Mouse (Mus musculus) heart, embryonic 14.5 days (tissue): ENCODE results near the gene Ccdc9. TPM values are rescaled to one million over a fixed set of nuclear protein-coding genes. Genes with fewer than 3 reads are reported as not detected.
"Not testable (repeated sequence)": the region's sequence is repeated elsewhere in the genome, so short reads cannot be mapped to it uniquely, and the experiment has no call there.

ENCODE experiments used
- ATAC-seq: fragments of 200-750 bp; cut with Nextera tagmentation; 2 replicates; pipeline ENCODE4 v1.8.0; 2017; ENCODE audit warnings: low read depth, moderate TSS enrichment; ENCODE audit not compliant: insufficient number of reproducible peaks, insufficient read depth, low FRiP score
- H3K27ac ChIP-seq, 2 experiments: fragments of 200-500 bp in 1 of 2; fragments of 300-500 bp in 1 of 2; sonication (generic) in 1 of 2; replicated peaks in 1 of 2; 2 replicates each; pipeline ENCODE4 v1.5.1; 2012 to 2014; ENCODE audit warnings: low read depth in 2 of 2, low read length in 2 of 2, control low read depth in 1 of 2, mild to moderate bottlenecking in 1 of 2, mixed read lengths in 1 of 2; ENCODE audit not compliant: control insufficient read depth in 1 of 2, insufficient read depth in 1 of 2
- H3K27me3 ChIP-seq: fragments of 300-500 bp; sonication (generic); 2 replicates; pipeline ENCODE4 v1.6.1; 2014; ENCODE audit warnings: mild to moderate bottlenecking, low read length, control low read depth; ENCODE audit not compliant: control insufficient read depth, insufficient read depth
- H3K36me3 ChIP-seq: fragments of 300-500 bp; sonication (generic); 2 replicates; pipeline ENCODE4 v1.6.1; 2014; ENCODE audit warnings: mild to moderate bottlenecking, control low read depth, low read length, mixed read lengths; ENCODE audit not compliant: control insufficient read depth, insufficient read depth
- H3K4me1 ChIP-seq, 2 experiments: fragments of 200-500 bp in 1 of 2; fragments of 300-500 bp in 1 of 2; sonication (generic) in 1 of 2; 2 replicates each; pipeline ENCODE4 v1.6.1; 2012 to 2014; ENCODE audit warnings: low read length in 2 of 2, control low read depth in 1 of 2, mixed read lengths in 1 of 2; ENCODE audit not compliant: control insufficient read depth in 2 of 2, insufficient read depth in 2 of 2
- H3K4me2 ChIP-seq: fragments of 300-500 bp; sonication (generic); 2 replicates; pipeline ENCODE4 v1.6.1; 2014; ENCODE audit warnings: mild to moderate bottlenecking, low read length
- H3K4me3 ChIP-seq, 2 experiments: fragments of 200-500 bp in 1 of 2; fragments of 300-500 bp in 1 of 2; sonication (generic) in 1 of 2; 2 replicates each; pipeline ENCODE4 v1.5.1; 2012 to 2014; ENCODE audit warnings: low read length in 2 of 2, mild to moderate bottlenecking in 2 of 2, control low read depth in 1 of 2, low read depth in 1 of 2, moderate library complexity in 1 of 2; ENCODE audit not compliant: control insufficient read depth in 1 of 2, insufficient read depth in 1 of 2
- H3K9ac ChIP-seq: fragments of 300-500 bp; sonication (generic); 2 replicates; pipeline ENCODE4 v1.6.1; 2014; ENCODE audit warnings: mild to moderate bottlenecking, low read length
- H3K9me3 ChIP-seq: fragments of 300-500 bp; sonication (generic); 2 replicates; pipeline ENCODE4 v1.6.1; 2016; ENCODE audit warnings: low read length, control low read depth; ENCODE audit not compliant: control insufficient read depth
- WGBS: fragments of 180-500 bp; shearing (Covaris S2); extraction: QIAGEN DNeasy Blood & Tissue Kit; methylation state at CpG from one replicate; pipeline ENCODE4 v1.1.7; 2014; 5-methylcytosine and 5-hydroxymethylcytosine counted together
- polyA plus RNA-seq: library from polyadenylated mRNA; unstranded; fragments of >200 nt; fragmentation: Nextera tagmentation; extraction: Ambion mirVana; gene quantifications from 2 replicates; pipeline ENCODE4 v1.2.1, GENCODE M21; 2014

Ccdc9 gene
- polyA plus RNA-seq, 1 experiment from 2014 or later = 10.6 TPM

GRCm38 (mm10) chr7:16263843-16264242, 22.8 kb downstream of the Ccdc9 start:
- 0 out of 2 replicates have a peak, but pooled peaks cover 7% of the 10 kb centered on the region for H3K9me3 ChIP-seq
- WGBS = 73% methylated on average over 5 of the region's 5 CpGs
- H3K4me2 ChIP-seq = no peak overlapping the region
- no peak for ATAC-seq
- H3K27ac ChIP-seq = no peak overlapping the region
- H3K9ac ChIP-seq = no peak overlapping the region
- H3K4me1 ChIP-seq = no peaks in the 10 kb centered on the region
- H3K27me3 ChIP-seq = no peaks in the 10 kb centered on the region
- H3K4me3 ChIP-seq = no peak overlapping the region
- no peaks in the 10 kb centered on the region for H3K36me3 ChIP-seq

DNA sequence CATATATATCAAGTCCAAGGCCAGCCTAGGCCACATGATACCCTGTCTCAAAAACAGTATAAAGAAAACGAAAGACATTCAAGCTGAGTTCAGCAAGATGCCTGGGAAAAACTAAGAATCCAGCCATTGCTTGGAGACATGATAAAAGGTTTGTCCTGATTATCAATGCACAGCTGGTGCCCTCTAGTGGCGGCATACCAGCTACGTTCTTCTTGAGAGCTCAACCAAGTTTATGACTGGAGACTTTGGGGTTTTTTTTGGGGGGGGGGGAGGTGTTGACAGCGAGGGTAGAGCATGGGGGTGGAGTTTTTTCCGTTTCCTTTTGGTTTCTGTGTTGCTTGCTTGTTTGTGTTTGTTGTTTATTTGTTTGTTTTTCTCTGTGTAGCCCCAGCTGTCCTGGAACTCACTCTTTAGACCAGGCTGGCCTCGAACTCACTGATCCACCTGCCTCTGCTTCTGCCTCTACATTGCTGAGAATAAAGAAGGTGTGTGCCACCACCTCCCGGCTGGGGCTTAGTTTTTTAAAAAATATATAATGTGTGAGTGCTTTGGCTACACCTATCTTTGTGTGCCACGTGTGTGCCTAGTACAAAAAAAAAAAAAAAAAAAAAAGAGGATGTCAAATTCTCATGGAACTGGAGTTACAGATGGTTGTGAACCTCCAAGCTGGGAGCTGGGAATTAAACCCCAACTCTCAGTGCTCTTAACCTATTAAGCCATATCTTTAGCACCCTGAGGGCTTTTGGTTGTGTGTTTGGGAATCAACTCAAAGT, 23.4 kb downstream of the Ccdc9 start:
- H3K9me3 ChIP-seq = 0 out of 2 replicates have a peak, but pooled peaks cover 7% of the 10 kb centered on the region
- H3K4me1 ChIP-seq = no peaks in the 10 kb centered on the region
- H3K4me2 ChIP-seq = no peak overlapping the region
- no peak overlapping the region for H3K9ac ChIP-seq
- no peak overlapping the region for H3K27ac ChIP-seq
- no peak overlapping the region for H3K4me3 ChIP-seq
- 26% methylated on average over 8 of the region's 8 CpGs for WGBS
- no peaks in the 10 kb centered on the region for H3K36me3 ChIP-seq
- no peak for ATAC-seq
- no peaks in the 10 kb centered on the region for H3K27me3 ChIP-seq

DNA sequence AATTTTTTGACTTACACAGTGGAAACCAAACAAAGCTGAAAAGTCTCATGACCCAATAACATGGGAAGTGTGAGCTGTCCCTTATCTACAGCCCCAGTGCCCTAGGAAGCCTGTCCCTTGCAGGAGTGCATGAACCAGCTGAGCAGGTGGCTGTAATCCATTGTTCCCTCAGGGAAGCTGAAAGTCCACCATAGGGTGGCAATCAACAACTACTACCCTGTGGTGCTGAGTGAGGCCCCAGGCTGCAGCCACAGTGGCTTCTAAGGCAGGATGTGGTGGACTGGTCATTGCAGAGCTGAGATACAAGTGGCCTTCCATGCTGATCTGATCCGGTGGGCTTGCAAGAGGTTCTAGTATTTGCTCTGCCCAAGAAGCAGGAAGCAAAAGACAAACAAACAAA, 25.5 kb downstream of the Ccdc9 start:
- Histone ChIP-seq H3K36me3 (no peaks in the 10 kb centered on the region), H3K9ac (no peak overlapping the region), H3K4me3 (no peak overlapping the region), H3K27ac (no peak overlapping the region), H3K4me2 (no peak overlapping the region), H3K4me1 (no peaks in the 10 kb centered on the region), H3K9me3 (0 out of 2 replicates have a peak, but pooled peaks cover 7% of the 10 kb centered on the region), H3K27me3 (no peaks in the 10 kb centered on the region)
- no peak for ATAC-seq
- 47% methylated on average over 1 of the region's 1 CpGs for whole genome bisulfite sequencing

GRCm38 (mm10) chr7:16259110-16259590, 27.4 kb downstream of the Ccdc9 start, which contains the start of gene C5ar1:
TSS of gene C5ar1 (minus strand) at chr7:16259540.
- Histone ChIP-seq H3K4me2 (no peak within 1 kb of the TSS), H3K9me3 (no peaks in the 10 kb centered on the region), H3K27ac (no peak within 1 kb of the TSS), H3K36me3 (no peaks in the 10 kb centered on the region), H3K9ac (no peak within 1 kb of the TSS), H3K4me1 (no peaks in the 10 kb centered on the region), H3K27me3 (no peaks in the 10 kb centered on the region), H3K4me3 (no peak within 1 kb of the TSS)
- 86% methylated on average over 5 of the region's 5 CpGs for WGBS
- ATAC-seq = no peak

- no peak overlapping the region for H3K4me2 ChIP-seq
- 82% methylated on average over 11 of the region's 11 CpGs for WGBS
- H3K27ac ChIP-seq = no peak overlapping the region
- no peaks in the 10 kb centered on the region for H3K36me3 ChIP-seq
- no peaks in the 10 kb centered on the region for H3K4me1 ChIP-seq
- no peaks in the 10 kb centered on the region for H3K9me3 ChIP-seq
- H3K9ac ChIP-seq = no peak overlapping the region
- H3K27me3 ChIP-seq = no peaks in the 10 kb centered on the region
- H3K4me3 ChIP-seq = no peak overlapping the region
- no peak for ATAC-seq
These were observed 28.8 kb downstream of the Ccdc9 start for GRCm38 (mm10) chr7:16257830-16258229.

DNA sequence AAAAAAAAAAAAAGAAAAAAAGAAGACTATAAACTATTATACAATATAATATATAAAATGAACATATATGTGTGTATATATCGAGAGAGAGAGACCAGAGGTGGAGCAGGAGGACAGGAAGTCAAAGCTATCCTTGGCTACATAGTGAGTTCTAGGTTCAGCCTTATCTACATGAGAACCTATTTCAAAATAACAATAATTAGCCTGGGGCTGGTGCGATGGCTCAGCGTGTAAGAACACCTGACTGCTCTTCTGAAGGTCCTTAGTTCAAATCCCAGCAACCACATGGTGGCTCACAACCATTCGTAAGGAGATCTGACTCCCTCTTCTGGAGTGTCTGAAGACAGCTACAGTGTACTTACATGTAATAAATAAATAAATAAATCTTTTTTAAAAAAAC, 30.6 kb downstream of the Ccdc9 start:
- not testable (repeated sequence) for H3K4me1 ChIP-seq, H3K36me3 ChIP-seq, H3K27ac ChIP-seq, H3K27me3 ChIP-seq, H3K9ac ChIP-seq, ATAC-seq, H3K4me2 ChIP-seq, H3K9me3 ChIP-seq, H3K4me3 ChIP-seq
- 76% methylated on average over 4 of the region's 4 CpGs for WGBS

DNA sequence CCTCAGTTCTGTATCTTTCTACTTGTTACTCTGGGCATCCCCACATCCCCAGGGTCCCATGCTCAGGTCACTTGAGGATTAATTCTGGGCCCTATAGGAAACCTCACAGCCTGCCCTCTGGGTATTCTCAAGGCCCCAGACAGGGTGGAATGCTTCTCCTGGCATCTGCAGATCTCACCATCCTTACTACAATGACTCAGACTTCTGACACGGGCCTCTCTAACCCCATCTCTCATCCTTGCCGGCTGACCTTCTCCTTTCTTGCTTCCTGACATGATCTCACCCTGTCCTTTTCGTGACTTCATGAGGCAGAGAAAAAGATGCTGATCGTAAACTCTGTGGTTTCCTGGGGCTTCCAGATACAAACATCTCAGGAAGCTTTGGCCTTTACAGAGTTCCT, 32.4 kb downstream of the Ccdc9 start:
- H3K27ac ChIP-seq = no peak overlapping the region
- no peaks in the 10 kb centered on the region for H3K9me3 ChIP-seq
- no peak overlapping the region for H3K4me3 ChIP-seq
- H3K36me3 ChIP-seq = no peaks in the 10 kb centered on the region
- no peaks in the 10 kb centered on the region for H3K27me3 ChIP-seq
- ATAC-seq = no peak
- H3K4me2 ChIP-seq = no peak overlapping the region
- H3K4me1 ChIP-seq = no peaks in the 10 kb centered on the region
- no peak overlapping the region for H3K9ac ChIP-seq
- 39% methylated on average over 4 of the region's 4 CpGs for WGBS

GRCm38 (mm10) chr7:16250687-16251086, 35.9 kb downstream of the Ccdc9 start:
- 73% methylated on average over 5 of the region's 5 CpGs for WGBS
- no peak overlapping the region for H3K4me3 ChIP-seq
- no peaks in the 10 kb centered on the region for H3K36me3 ChIP-seq
- H3K9ac ChIP-seq = no peak overlapping the region
- H3K9me3 ChIP-seq = no peaks in the 10 kb centered on the region
- no peak overlapping the region for H3K27ac ChIP-seq
- no peak overlapping the region for H3K4me2 ChIP-seq
- no peaks in the 10 kb centered on the region for H3K4me1 ChIP-seq
- no peak for ATAC-seq
- no peaks in the 10 kb centered on the region for H3K27me3 ChIP-seq
